In genomic region chr11:85234363-85234989, GRCm38 (mm10) we compare ENCODE assay signal across 8 mouse cellular contexts. TPM values are rescaled to one million over a fixed set of nuclear protein-coding genes. Genes with fewer than 3 reads are reported as not detected.
A peak's percentile ranks its signal among the peaks of the same experiment; 100 is the strongest.
DNase-seq lines count a peak whose midpoint lies in the region; ATAC-seq lines count a peak whose summit lies in the region.

No protein-coding gene starts in this region.

- no peaks in the 10 kb centered on the region for H3K4me1 ChIP-seq in forebrain, embryonic 11.5 days (replicated peaks; ENCODE audit: control insufficient read depth, insufficient read depth, low read length)
- H3K4me1 ChIP-seq in heart, embryonic 16.5 days (ENCODE audit: control insufficient read depth, insufficient read depth, low read length) = peaks cover 11% of the 10 kb centered on the region
- H3K4me1 ChIP-seq in liver, embryonic 15.5 days (replicated peaks) = peaks cover 30% of the 10 kb centered on the region
- H3K4me1 ChIP-seq in neural tube, embryonic 13.5 days (replicated peaks) = peaks cover 28% of the 10 kb centered on the region

- no peaks in the 10 kb centered on the region for H3K27me3 ChIP-seq in forebrain, embryonic 11.5 days (ENCODE audit: control insufficient read depth, insufficient read depth, low read length)
- H3K27me3 ChIP-seq in heart, embryonic 16.5 days (ENCODE audit: control insufficient read depth, insufficient read depth, low read length) = no peaks in the 10 kb centered on the region
- H3K27me3 ChIP-seq in liver, embryonic 15.5 days = no peaks in the 10 kb centered on the region
- no peaks in the 10 kb centered on the region for H3K27me3 ChIP-seq in neural tube, embryonic 13.5 days

- H3K4me3 ChIP-seq in forebrain, embryonic 11.5 days (ENCODE audit: low read depth, low read length) = peak overlapping the region; percentile 99
- peak overlapping the region; percentile 97 for H3K4me3 ChIP-seq in heart, embryonic 16.5 days (ENCODE audit: low read length)
- H3K4me3 ChIP-seq in liver, embryonic 15.5 days (replicated peaks) = peak overlapping the region; percentile 90
- peak overlapping the region; percentile 70 for H3K4me3 ChIP-seq in neural tube, embryonic 13.5 days

- peak overlapping the region; percentile 71 for H3K4me2 ChIP-seq in forebrain, embryonic 11.5 days (ENCODE audit: low read depth, low read length, severe bottlenecking)
- H3K4me2 ChIP-seq in heart, embryonic 16.5 days (ENCODE audit: low read depth, low read length) = peak overlapping the region; percentile 91
- peak overlapping the region; percentile 80 for H3K4me2 ChIP-seq in liver, embryonic 15.5 days
- H3K4me2 ChIP-seq in neural tube, embryonic 13.5 days = peak overlapping the region; percentile 93

- H3K9me3 ChIP-seq in forebrain, embryonic 11.5 days (ENCODE audit: control insufficient read depth, low read length) = no peaks in the 10 kb centered on the region
- H3K9me3 ChIP-seq in heart, embryonic 16.5 days (replicated peaks; ENCODE audit: control insufficient read depth, low read length) = no peaks in the 10 kb centered on the region
- no peaks in the 10 kb centered on the region for H3K9me3 ChIP-seq in liver, embryonic 15.5 days (replicated peaks)
- H3K9me3 ChIP-seq in neural tube, embryonic 13.5 days = no peaks in the 10 kb centered on the region

- no peaks in the 10 kb centered on the region for H3K36me3 ChIP-seq in forebrain, embryonic 11.5 days (ENCODE audit: control insufficient read depth, insufficient read depth, low read length)
- 0 out of 2 replicates have a peak, but pooled peaks cover 2% of the 10 kb centered on the region for H3K36me3 ChIP-seq in heart, embryonic 16.5 days (ENCODE audit: control insufficient read depth, insufficient read depth)
- peaks cover 33% of the 10 kb centered on the region for H3K36me3 ChIP-seq in liver, embryonic 15.5 days (replicated peaks)
- H3K36me3 ChIP-seq in neural tube, embryonic 13.5 days = peaks cover 11% of the 10 kb centered on the region; the same call in 1 of the 2 replicates

- ATAC-seq in forebrain, embryonic 11.5 days (replicated peaks; ENCODE audit: low FRiP score) = peak; percentile 86
- peak; percentile 93 for ATAC-seq in heart, embryonic 16.5 days (replicated peaks; ENCODE audit: extremely low read depth, insufficient read depth, low FRiP score)
- peak; percentile 96 for ATAC-seq in liver, embryonic 15.5 days (ENCODE audit: insufficient read depth)
- ATAC-seq in neural tube, embryonic 13.5 days (ENCODE audit: low read depth) = peak; percentile 96

- peak overlapping the region; percentile 95 for H3K9ac ChIP-seq in forebrain, embryonic 11.5 days (ENCODE audit: low read length)
- H3K9ac ChIP-seq in heart, embryonic 16.5 days (ENCODE audit: low read length) = peak overlapping the region; percentile 89
- H3K9ac ChIP-seq in liver, embryonic 15.5 days = peak overlapping the region; percentile 87
- H3K9ac ChIP-seq in neural tube, embryonic 13.5 days = peak overlapping the region; percentile 90

- peak overlapping the region; percentile 99 for H3K27ac ChIP-seq in forebrain, embryonic 11.5 days (ENCODE audit: low read depth, low read length)
- peak overlapping the region; percentile 99 for H3K27ac ChIP-seq in heart, embryonic 16.5 days (ENCODE audit: low read length)
- H3K27ac ChIP-seq in liver, embryonic 15.5 days (replicated peaks) = peak overlapping the region; percentile 96
- H3K27ac ChIP-seq in neural tube, embryonic 13.5 days (replicated peaks) = peak overlapping the region; percentile 99

- DNase-seq in CD8-positive naive resting alpha-beta T cell, adult 2 months (ENCODE audit: low read depth in 2 of 2, low spot score in 2 of 2) = peak; percentile 78 to 79
- peak; percentile 72 for DNase-seq in c-Kit-negative CD71-positive TER-119-positive erythroid progenitor cells, embryonic 14.5 days (ENCODE audit: low read depth, low spot score)
- no peak for DNase-seq in forebrain, embryonic 11.5 days (ENCODE audit: low spot score)
- DNase-seq in kidney, postnatal 36 days = peak; percentile 88 to 91
- DNase-seq in telencephalon, adult 2 months (ENCODE audit: low read depth, low spot score) = peak; percentile 68

- under 1% methylated on average over 64 of the region's 70 CpGs for WGBS in forebrain, embryonic 11.5 days
- WGBS in heart, embryonic 16.5 days = under 1% methylated on average over 70 of the region's 70 CpGs
- under 1% methylated on average over 70 of the region's 70 CpGs for WGBS in liver, embryonic 15.5 days (ENCODE audit: insufficient replicate concordance)
- WGBS in neural tube, embryonic 13.5 days = under 1% methylated on average over 68 of the region's 70 CpGs

RNA-seq across cellular contexts. Expression of gene Appbp2, which starts 0.5 kb away (rescaled TPM):
- 60.9 and 61.3 TPM in 2 replicates for polyA plus RNA-seq in forebrain, embryonic 11.5 days (2014; fragmentation: Nextera tagmentation; extraction: Ambion mirVana)
- polyA plus RNA-seq in heart, embryonic 16.5 days (2015; fragmentation: Nextera tagmentation; extraction: Ambion mirVana) = 31.8 and 32.4 TPM in 2 replicates
- polyA plus RNA-seq in liver, embryonic 15.5 days (2015; fragmentation: Nextera tagmentation; extraction: Ambion mirVana) = 12.5 and 13.0 TPM in 2 replicates
- polyA plus RNA-seq in neural tube, embryonic 13.5 days (2015; fragmentation: Nextera tagmentation; extraction: Ambion mirVana) = 46.1 and 51.5 TPM in 2 replicates
